In genomic region chr3:135438531-135438912, GRCm38 (mm10) we compare ENCODE assay signal across 8 mouse cellular contexts. TPM values are rescaled to one million over a fixed set of nuclear protein-coding genes. Genes with fewer than 3 reads are reported as not detected.
DNase-seq lines count a peak whose midpoint lies in the region; ATAC-seq and TF ChIP-seq lines count a peak whose summit lies in the region.

No protein-coding gene starts in this region.

- no peaks in the 10 kb centered on the region for H3K9me3 ChIP-seq in ES-E14 (ENCODE audit: control insufficient read depth, insufficient read depth, low read depth, low read length)
- H3K9me3 ChIP-seq in forebrain, postnatal 0 days (ENCODE audit: low read length), result no peaks in the 10 kb centered on the region
- H3K9me3 ChIP-seq in lung, embryonic 16.5 days (ENCODE audit: control insufficient read depth, low read length), result no peaks in the 10 kb centered on the region

- peak; percentile 74 for ATAC-seq in forebrain, postnatal 0 days
- peak; percentile 80 for ATAC-seq in lung, embryonic 16.5 days (ENCODE audit: low read depth)

- H3K27me3 ChIP-seq in cerebellum, adult 2 months (ENCODE audit: control insufficient read depth, insufficient read depth, low read length), result no peaks in the 10 kb centered on the region
- H3K27me3 ChIP-seq in forebrain, postnatal 0 days (ENCODE audit: insufficient read depth, low read length), result no peaks in the 10 kb centered on the region
- no peaks in the 10 kb centered on the region for H3K27me3 ChIP-seq in lung, embryonic 16.5 days (ENCODE audit: control insufficient read depth, insufficient read depth, low read depth, low read length)
- no peaks in the 10 kb centered on the region for H3K27me3 ChIP-seq in thymus, adult 2 months (ENCODE audit: control insufficient read depth, insufficient read depth, low read length)

- H3K27ac ChIP-seq in ES-E14 (ENCODE audit: insufficient read depth, low read depth, low read length, poor library complexity, severe bottlenecking), result peak overlapping the region; percentile 97
- peak overlapping the region; percentile 94 for H3K27ac ChIP-seq in cerebellum, adult 2 months (ENCODE audit: insufficient read depth, low read length)
- H3K27ac ChIP-seq in forebrain, postnatal 0 days (ENCODE audit: low read depth, low read length), result peak overlapping the region; percentile 99
- peak overlapping the region; percentile 100 for H3K27ac ChIP-seq in lung, embryonic 16.5 days (ENCODE audit: low read length)
- peak overlapping the region; percentile 92 for H3K27ac ChIP-seq in thymus, adult 2 months (ENCODE audit: control insufficient read depth, insufficient read depth, low read length)

- DNase-seq in ES-E14 (ENCODE audit: low read depth, low spot score), result peak; percentile 57
- DNase-seq in cerebellum, adult 2 months, result peak; percentile 93 to 97
- DNase-seq in forebrain, postnatal 0 days, result peak; percentile 96
- DNase-seq in heart, postnatal 4 days, result peak; percentile 98
- DNase-seq in layer of hippocampus, adult 8-10 months (ENCODE audit: low spot score in 2 of 2), result peak; percentile 89 to 94
- DNase-seq in ovary, adult 18-20 months (ENCODE audit: low spot score), result peak; percentile 83
- peak; percentile 91 for DNase-seq in thymus, adult 2 months

- peaks cover 5% of the 10 kb centered on the region; the same call in 1 of the 2 replicates for H3K36me3 ChIP-seq in ES-E14 (ENCODE audit: control insufficient read depth, insufficient read depth, low read length, poor library complexity, severe bottlenecking)
- no peaks in the 10 kb centered on the region for H3K36me3 ChIP-seq in forebrain, postnatal 0 days (ENCODE audit: insufficient read depth)
- H3K36me3 ChIP-seq in lung, embryonic 16.5 days (ENCODE audit: control insufficient read depth, insufficient read depth, low read length), result no peaks in the 10 kb centered on the region
- H3K36me3 ChIP-seq in thymus, adult 2 months (ENCODE audit: control insufficient read depth, insufficient read depth, low read length), result peaks cover 9% of the 10 kb centered on the region

- peak; percentile 70 for TF ChIP-seq POLR2A in cerebellum, adult 2 months (IDR thresholded peaks at IDR 0.05; ENCODE audit: borderline replicate concordance, insufficient read depth, low read length)
- TF ChIP-seq POLR2A in thymus, adult 2 months (IDR thresholded peaks at IDR 0.05; ENCODE audit: control insufficient read depth, extremely low read depth, insufficient read depth, low read length, poor library complexity), result peak; percentile 86

- peak overlapping the region; percentile 83 for H3K4me2 ChIP-seq in forebrain, postnatal 0 days (ENCODE audit: low read depth)
- H3K4me2 ChIP-seq in lung, embryonic 16.5 days (ENCODE audit: low read depth, low read length), result no peak overlapping the region; the same call in 1 of the 2 replicates

- in situ Hi-C loops in ES-E14 (cut with MboI; ENCODE audit: low sequenced_read_pairs in 2 of 2, unreplicated experiment in 2 of 2), result no loop called here

- under 1% methylated on average over 50 of the region's 50 CpGs for WGBS in cerebellum, adult 2 months
- WGBS in forebrain, postnatal 0 days, result 6% methylated on average over 46 of the region's 50 CpGs
- under 1% methylated on average over 37 of the region's 50 CpGs for WGBS in lung, embryonic 16.5 days
- WGBS in thymus, adult 2 months, result 0% methylated on average over 43 of the region's 50 CpGs

- H3K4me1 ChIP-seq in ES-E14 (ENCODE audit: control insufficient read depth in 2 of 2, insufficient read depth in 2 of 2, low read length in 2 of 2, poor library complexity in 1 of 2), result peaks cover 0 to 13% of the 10 kb centered on the region in 2 experiments; a peak in 2 of 4 replicates
- no peaks in the 10 kb centered on the region for H3K4me1 ChIP-seq in cerebellum, adult 2 months (ENCODE audit: control insufficient read depth, insufficient read depth, low read length)
- H3K4me1 ChIP-seq in forebrain, postnatal 0 days (ENCODE audit: insufficient read depth), result peaks cover 5% of the 10 kb centered on the region
- H3K4me1 ChIP-seq in lung, embryonic 16.5 days (replicated peaks; ENCODE audit: control insufficient read depth, insufficient read depth, low read length), result peaks cover 8% of the 10 kb centered on the region
- no peaks in the 10 kb centered on the region for H3K4me1 ChIP-seq in thymus, adult 2 months (replicated peaks; ENCODE audit: control insufficient read depth, insufficient read depth, low read length)

- H3K4me3 ChIP-seq in ES-E14 (ENCODE audit: insufficient read depth in 1 of 2, low read depth in 1 of 2, low read length in 2 of 2, poor library complexity in 1 of 2, severe bottlenecking in 1 of 2), result peak overlapping the region; percentile 93 to 96
- H3K4me3 ChIP-seq in cerebellum, adult 2 months (replicated peaks; ENCODE audit: insufficient read depth, low read depth, low read length), result peak overlapping the region; percentile 86
- H3K4me3 ChIP-seq in forebrain, postnatal 0 days (ENCODE audit: low read depth, low read length), result peak overlapping the region; percentile 98
- H3K4me3 ChIP-seq in lung, embryonic 16.5 days (ENCODE audit: low read length), result peak overlapping the region; percentile 95
- peak overlapping the region; percentile 82 for H3K4me3 ChIP-seq in thymus, adult 2 months (ENCODE audit: control insufficient read depth, insufficient read depth, low read length)

- TF ChIP-seq CTCF in cerebellum, adult 2 months (IDR thresholded peaks at IDR 0.05; ENCODE audit: borderline replicate concordance, insufficient read depth, low read depth, low read length), result no peak
- TF ChIP-seq CTCF in forebrain, postnatal 0 days (IDR thresholded peaks at IDR 0.05; ENCODE audit: low read depth), result 0 out of 2 replicates have a peak, but pooled peaks have one; percentile 3
- no peak; the same call in 1 of the 2 replicates for TF ChIP-seq CTCF in thymus, adult 2 months (IDR thresholded peaks at IDR 0.05; ENCODE audit: borderline replicate concordance, control insufficient read depth, extremely low read depth, insufficient read depth, low read length, poor library complexity)

- H3K9ac ChIP-seq in ES-E14 (ENCODE audit: insufficient read depth, low read depth, low read length, poor library complexity, severe bottlenecking), result peak overlapping the region; percentile 97
- H3K9ac ChIP-seq in forebrain, postnatal 0 days, result peak overlapping the region; percentile 89
- H3K9ac ChIP-seq in lung, embryonic 16.5 days (ENCODE audit: low read length), result peak overlapping the region; percentile 98

TF ChIP-seq in ES-E14, 5 proteins besides CTCF, POLR2A, EP300 and RAD21:
- TF ChIP-seq CHD2 (IDR thresholded peaks at IDR 0.05; ENCODE audit: low read depth, low read length), result no peak
- no peak for TF ChIP-seq ZC3H11A (IDR thresholded peaks at IDR 0.05; ENCODE audit: borderline replicate concordance, low read depth, low read length)
- no peak for TF ChIP-seq MAFK (IDR thresholded peaks at IDR 0.05; ENCODE audit: insufficient read depth, low read depth, low read length)
- peak; percentile 18; the same call in 1 of the 2 replicates for TF ChIP-seq HCFC1 (IDR thresholded peaks at IDR 0.05; ENCODE audit: borderline replicate concordance, insufficient read depth, low read length)
- TF ChIP-seq ZNF384 (IDR thresholded peaks at IDR 0.05; ENCODE audit: low read depth, low read length), result no peak

RNA-seq across cellular contexts. Expression of gene Ube2d3, which starts 0.6 kb away (rescaled TPM):
- 298 and 321 TPM in 2 replicates for total RNA-seq in ES-E14 (2012; rRNA removed)
- 181 and 187 TPM in 2 replicates for polyA plus RNA-seq in cerebellum, adult 2 months (2012; rRNA removed)
- total RNA-seq in forebrain, postnatal 0 days (2014; rRNA removed), result 483 and 607 TPM in 2 replicates
- polyA plus RNA-seq in forebrain, postnatal 0 days (2015; fragmentation: Nextera tagmentation; extraction: Ambion mirVana), result 333 and 341 TPM in 2 replicates
- 100 to 1,000 TPM; 389 to 397 TPM for total RNA-seq in heart, postnatal 4 days (2021)
- 100 to 1,000 TPM; 227 to 254 (median 239) TPM for total RNA-seq in layer of hippocampus, adult 8-10 months (2022)
- 485 and 516 TPM in 2 replicates for polyA plus RNA-seq in lung, embryonic 16.5 days (2015; fragmentation: Nextera tagmentation; extraction: Ambion mirVana)
- polyA plus RNA-seq in thymus, adult 2 months (2012; rRNA removed), result 552 and 608 TPM in 2 replicates

RNA-seq across cellular contexts. Expression of gene Cisd2, which starts 14.8 kb away (rescaled TPM):
- 17.4 and 21.6 TPM in 2 replicates for total RNA-seq in ES-E14 (2012; rRNA removed)
- 48.6 and 51.3 TPM in 2 replicates for polyA plus RNA-seq in cerebellum, adult 2 months (2012; rRNA removed)
- 29.0 and 41.5 TPM in 2 replicates for total RNA-seq in forebrain, postnatal 0 days (2014; rRNA removed)
- 29.7 and 41.1 TPM in 2 replicates for polyA plus RNA-seq in forebrain, postnatal 0 days (2015; fragmentation: Nextera tagmentation; extraction: Ambion mirVana)
- 10 to 100 TPM; 35.6 to 38.2 TPM for total RNA-seq in heart, postnatal 4 days (2021)
- total RNA-seq in layer of hippocampus, adult 8-10 months (2022), result 10 to 100 TPM; 34.3 to 36.5 (median 35.5) TPM
- 60.3 and 62.8 TPM in 2 replicates for polyA plus RNA-seq in lung, embryonic 16.5 days (2015; fragmentation: Nextera tagmentation; extraction: Ambion mirVana)
- polyA plus RNA-seq in thymus, adult 2 months (2012; rRNA removed), result 39.3 and 50.4 TPM in 2 replicates

RNA-seq across cellular contexts. Expression of gene Manba, which starts 46.9 kb away (rescaled TPM):
- total RNA-seq in ES-E14 (2012; rRNA removed), result 75.2 and 83.9 TPM in 2 replicates
- 8.8 and 9.8 TPM in 2 replicates for polyA plus RNA-seq in cerebellum, adult 2 months (2012; rRNA removed)
- total RNA-seq in forebrain, postnatal 0 days (2014; rRNA removed), result 5.8 and 7.2 TPM in 2 replicates
- 4.6 and 4.7 TPM in 2 replicates for polyA plus RNA-seq in forebrain, postnatal 0 days (2015; fragmentation: Nextera tagmentation; extraction: Ambion mirVana)
- 10 to 100 TPM; 24.8 to 26.6 TPM for total RNA-seq in heart, postnatal 4 days (2021)
- total RNA-seq in layer of hippocampus, adult 8-10 months (2022), result 10 to 100 TPM in 3 of 4 experiments, 1 to 10 TPM in 1; 9.6 to 16.1 (median 12.6) TPM
- polyA plus RNA-seq in lung, embryonic 16.5 days (2015; fragmentation: Nextera tagmentation; extraction: Ambion mirVana), result 11.2 and 11.8 TPM in 2 replicates
- 7.2 and 7.6 TPM in 2 replicates for polyA plus RNA-seq in thymus, adult 2 months (2012; rRNA removed)

Comparison
In these comparisons a context has a peak if more than half of its experiments do, and no peak if none do; other contexts are left out.
1. Peak in every context shown above with its lines: DNase-seq, ATAC-seq, H3K4me3 ChIP-seq and H3K27ac ChIP-seq.